Mouse (Mus musculus) neural tube, embryonic 10.5 days (tissue): ENCODE measurements at regions not wholly inside any gene's neighbourhood (a gene's known extent, or its start where the extent isn't known, plus 50 kb on each side); places are given as distances from the start of the nearest gene placed in this dataset.

Experiments
- DNase-seq: peaks from one replicate; pipeline ENCODE4 v3.0.0-alpha.2; 2017; ENCODE audit warnings: low spot score; ENCODE audit errors: extremely low spot score

DNA sequence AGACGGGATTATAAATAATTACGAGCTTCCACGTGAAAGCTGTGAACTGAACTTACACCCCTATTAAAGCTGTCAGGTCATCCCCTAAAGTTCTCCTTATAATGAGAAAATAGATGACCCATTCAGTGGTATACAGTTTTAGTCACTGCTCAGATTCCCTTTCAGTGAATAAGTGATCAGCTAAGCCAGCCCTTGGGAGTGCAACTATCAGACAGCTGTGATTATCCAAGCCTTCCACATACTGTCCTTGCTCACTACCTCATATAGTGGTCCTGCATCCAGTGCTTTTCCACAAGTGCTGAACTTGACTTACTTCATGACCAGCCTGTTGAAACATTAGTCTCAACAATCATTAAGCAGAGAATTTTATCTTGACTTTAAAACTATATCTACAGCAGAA is 131.2 kb upstream of the Tle1 start:
- no peak for DNase-seq

DNA sequence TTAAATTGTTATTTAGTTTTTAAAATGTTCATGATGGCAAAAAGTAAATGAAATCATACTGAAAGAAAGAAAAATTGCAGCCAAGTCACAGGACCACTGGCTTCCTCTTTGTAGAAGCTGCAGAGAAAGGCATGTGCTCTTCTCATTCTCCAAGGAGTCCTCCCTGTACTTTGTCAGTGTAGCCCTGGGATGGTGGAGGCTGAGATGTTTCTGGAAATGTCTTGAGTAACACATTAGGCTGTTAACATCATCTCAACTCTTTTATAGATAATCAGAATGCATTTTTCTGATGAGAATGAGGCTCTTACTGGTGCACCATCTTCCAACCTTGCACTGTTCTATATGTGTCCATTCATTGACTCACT is 128.3 kb upstream of the Tle1 start:
- DNase-seq, result no peak

DNA sequence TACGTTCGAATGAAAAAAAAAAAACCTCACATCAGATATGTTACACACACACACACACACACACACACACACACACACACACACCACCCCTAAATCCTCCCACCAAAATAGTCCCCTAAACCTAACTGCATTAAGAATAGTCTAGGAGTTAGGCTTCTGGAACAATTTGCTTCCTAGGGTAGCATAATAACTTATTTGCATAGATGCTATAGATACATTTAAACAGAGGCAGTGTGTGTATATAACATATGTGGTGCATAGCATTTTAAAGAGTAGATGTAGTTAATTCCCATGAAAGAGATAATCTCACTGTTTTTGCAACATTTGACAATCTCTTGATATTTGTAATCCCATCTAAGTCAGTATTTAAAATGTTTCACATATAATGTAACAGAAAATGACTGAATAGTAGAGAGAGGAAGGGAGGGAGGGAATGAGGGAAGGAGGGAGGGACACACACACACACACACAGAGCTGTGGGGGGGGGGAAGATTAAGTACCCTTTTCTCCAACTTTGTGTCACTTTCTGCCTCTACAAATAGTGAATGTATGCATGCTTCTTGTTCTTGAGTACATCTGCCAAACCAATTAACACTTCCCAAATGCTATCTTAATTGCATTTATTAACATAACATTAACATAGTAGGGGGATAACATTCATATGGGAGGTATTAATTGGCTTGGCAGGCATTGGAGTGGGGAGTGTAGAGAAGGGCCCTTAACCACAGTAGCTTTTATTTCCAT is 127.7 kb upstream of the Tle1 start:
- no peak for DNase-seq

DNA sequence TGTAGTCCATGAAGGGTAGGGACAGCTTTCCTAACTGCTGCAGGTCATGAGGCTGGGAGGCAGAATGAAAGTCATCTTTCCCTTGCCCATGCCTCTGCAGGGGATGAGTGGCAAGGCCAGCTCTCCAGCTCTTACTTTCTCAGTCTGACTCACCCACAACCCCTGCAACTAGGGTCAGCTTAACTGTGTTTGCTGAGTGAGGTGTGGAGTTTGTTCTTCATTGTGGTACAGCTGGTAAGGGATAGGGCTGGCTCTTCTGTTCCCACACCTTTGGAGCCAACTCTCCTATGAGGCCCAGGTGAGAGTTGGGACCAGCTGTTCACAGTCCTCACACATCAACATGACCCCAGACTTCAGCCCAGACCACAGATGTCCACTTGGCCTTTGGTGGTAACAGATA is 124.2 kb upstream of the Tle1 start:
- no peak for DNase-seq

DNA sequence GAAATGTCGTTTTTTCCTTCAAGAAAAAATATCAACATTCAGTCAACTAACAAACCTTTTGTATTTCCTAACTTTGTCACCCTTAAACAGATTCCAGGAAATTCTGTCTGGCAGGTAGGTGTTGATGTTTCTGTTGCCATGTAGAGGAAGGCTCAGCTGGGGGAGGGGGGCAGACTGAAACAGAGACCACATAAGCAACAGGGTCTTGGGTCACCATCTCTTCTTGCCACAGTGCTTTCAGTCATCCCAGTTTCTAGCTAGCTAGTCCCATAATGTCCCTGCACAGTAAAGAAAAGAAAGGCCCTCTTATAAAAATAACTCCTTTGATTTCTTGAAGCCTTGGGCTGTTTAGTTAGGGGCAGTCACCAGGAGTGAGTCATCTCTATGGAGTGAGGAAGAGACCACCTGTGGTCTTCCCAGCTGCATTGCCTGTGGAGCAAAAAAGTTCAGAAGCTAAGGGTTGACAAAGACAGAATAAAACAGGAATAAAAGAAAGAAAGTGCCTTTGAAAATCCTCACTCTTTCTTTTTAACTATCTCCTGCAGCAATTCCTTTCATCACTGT is 84.5 kb upstream of the Tle1 start:
- DNase-seq, result no peak

DNA sequence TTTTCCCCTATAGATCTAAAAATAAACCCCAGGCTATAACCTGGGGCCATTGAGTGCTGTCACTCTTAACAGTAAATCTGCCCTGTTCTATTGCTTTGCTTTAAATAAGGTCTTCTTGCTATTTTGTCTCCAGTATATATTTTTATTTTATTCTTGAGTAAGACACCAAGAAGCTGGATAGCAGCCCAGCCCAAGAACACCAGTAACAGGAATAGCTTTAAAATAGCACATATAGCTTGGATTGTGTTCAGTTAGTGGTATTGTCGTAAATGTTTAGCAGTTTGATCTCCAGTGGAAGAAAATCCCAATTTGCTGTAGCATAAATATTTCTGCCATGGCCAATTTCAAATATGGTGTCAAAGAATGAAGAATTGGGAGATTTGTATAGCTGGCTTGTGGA is 49.8 kb upstream of the Tle1 start:
- DNase-seq, result no peak
